Mouse (Mus musculus) cortical plate, adult 2 months (tissue): ENCODE measurements around the gene Vamp2.

Experiments used
- CTCF ChIP-seq: fragments of 200-500 bp; IDR thresholded peaks from 2 replicates; pipeline ENCODE4 v1.5.1; 2011; ENCODE audit warnings: mild to moderate bottlenecking, control low read depth, low read length; ENCODE audit not compliant: insufficient read depth; ENCODE audit errors: extremely low read depth
- POLR2A ChIP-seq: fragments of 200-500 bp; IDR thresholded peaks from 2 replicates; pipeline ENCODE4 v1.6.1; 2011; ENCODE audit warnings: mild to moderate bottlenecking, low read length, control low read depth; ENCODE audit not compliant: insufficient read depth; ENCODE audit errors: extremely low read depth

GRCm38 (mm10) chr11:69076572-69076971 is 11.7 kb upstream of the Vamp2 start:
- TF ChIP-seq CTCF (no peak), POLR2A (no peak)
